Mouse (Mus musculus) frontal cortex, postnatal 36 days (tissue): Measurements from ENCODE around the gene Apoa2.

Experiments
- DNase-seq, 2 experiments: peaks; one replicate each; pipeline ENCODE4 v3.0.0; 2022; ENCODE audit warnings: low spot score in 2 of 2

The Apoa2 gene

DNA sequence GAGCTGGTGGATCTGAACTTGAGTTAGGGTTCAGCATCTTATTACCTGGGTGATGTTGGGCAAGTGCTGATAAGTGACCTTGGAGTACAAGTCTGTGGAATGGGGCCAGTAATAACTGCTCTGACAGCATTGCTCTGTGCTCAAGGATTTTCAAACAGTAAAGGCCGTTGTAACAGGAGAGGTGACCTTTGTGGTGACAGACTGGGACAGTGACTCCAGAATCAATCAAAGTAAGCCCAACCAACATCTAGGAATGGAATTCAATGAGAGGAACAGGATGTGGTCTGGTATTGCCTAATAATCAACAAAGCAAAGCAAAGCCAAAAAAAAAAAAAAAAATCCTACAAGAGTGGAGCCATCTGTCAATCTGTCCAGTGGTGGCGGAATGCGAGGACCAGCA, 35.5 kb downstream of the Apoa2 start:
- no peak for DNase-seq

DNA sequence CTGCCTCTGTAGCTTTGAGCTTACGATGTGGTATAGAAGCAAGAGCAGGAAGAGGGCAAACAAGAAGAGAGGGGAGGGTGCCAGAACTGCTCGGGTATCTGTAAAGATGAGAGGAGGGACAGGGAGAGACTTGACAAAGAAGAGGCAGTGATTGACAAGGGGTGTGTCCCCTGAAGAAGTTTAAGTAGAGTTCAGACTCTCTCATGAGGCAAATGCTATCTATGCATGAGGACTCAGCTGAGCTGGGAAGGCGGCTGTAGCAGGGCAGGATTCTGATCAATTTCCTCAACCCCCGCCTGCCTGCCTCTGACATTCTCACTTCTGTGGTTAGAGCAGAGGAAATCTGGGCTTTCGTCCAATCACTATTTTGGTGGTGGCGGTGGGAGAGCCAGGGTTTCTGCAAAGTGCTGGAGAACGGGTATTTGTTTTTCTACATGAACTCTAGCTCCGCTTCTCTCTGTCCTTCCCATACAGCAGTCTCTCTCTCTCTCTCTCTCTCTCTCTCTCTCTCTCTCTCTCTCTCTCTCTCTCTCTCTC, 37.8 kb downstream of the Apoa2 start:
- peak; percentile 85 to 92 for DNase-seq

- peak in 1 of 2 experiments; percentile 54 for DNase-seq
Measured at GRCm38 (mm10) chr1:171263185-171263611, 38.3 kb downstream of the Apoa2 start.

DNA sequence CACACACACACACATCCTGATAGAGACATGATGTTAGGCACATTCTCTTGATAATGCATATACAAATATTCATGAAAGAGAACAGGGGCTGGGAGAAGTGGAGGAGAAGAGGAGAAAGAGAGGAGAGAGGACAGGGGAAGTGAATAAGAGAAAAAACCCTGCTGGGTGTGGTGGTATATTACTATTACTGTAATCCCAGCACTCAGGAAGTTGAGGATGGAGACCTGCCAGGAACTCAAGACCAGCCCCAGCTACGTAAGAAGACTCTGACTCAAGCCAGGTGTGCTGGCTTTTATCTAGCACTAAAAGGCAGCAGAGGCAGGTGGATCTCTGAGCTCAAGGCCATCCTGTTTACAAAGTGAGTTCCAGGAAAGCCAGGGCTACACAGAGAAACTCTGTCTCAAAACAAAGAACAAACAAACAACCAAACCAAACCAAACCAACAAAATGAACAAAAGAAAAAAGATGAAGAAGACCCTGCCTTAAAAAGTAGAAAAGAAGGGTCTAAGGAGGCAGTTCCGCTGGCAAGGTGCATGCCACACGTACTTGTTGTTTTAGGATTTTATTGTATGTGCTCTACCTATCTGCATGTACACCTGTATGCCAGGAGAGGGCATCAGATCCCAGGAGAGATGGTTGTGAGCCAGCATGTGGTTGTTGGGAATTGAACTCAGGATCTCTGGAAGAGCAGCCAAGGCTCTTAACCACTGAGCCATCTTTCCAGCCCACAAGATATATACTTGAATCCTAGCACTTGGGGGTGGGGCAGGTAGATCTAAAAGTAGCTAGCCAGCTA, 39.0 kb downstream of the Apoa2 start:
- DNase-seq, result no peak

GRCm38 (mm10) chr1:171265971-171266744, 41.3 kb downstream of the Apoa2 start:
- peak in 1 of 2 experiments; percentile 71 for DNase-seq

- DNase-seq, result no peak
Measured at GRCm38 (mm10) chr1:171268341-171268740, 43.5 kb downstream of the Apoa2 start.

- peak; percentile 96 for DNase-seq
Measured at GRCm38 (mm10) chr1:171269848-171270572, 45.2 kb downstream of the Apoa2 start, which contains the start of gene B4galt3. B4galt3 (plus strand) TSS chr1:171270328.

GRCm38 (mm10) chr1:171270573-171270900, 45.7 kb downstream of the Apoa2 start:
- DNase-seq, result no peak

- no peak for DNase-seq
Measured at GRCm38 (mm10) chr1:171271196-171271595, 46.3 kb downstream of the Apoa2 start.

DNA sequence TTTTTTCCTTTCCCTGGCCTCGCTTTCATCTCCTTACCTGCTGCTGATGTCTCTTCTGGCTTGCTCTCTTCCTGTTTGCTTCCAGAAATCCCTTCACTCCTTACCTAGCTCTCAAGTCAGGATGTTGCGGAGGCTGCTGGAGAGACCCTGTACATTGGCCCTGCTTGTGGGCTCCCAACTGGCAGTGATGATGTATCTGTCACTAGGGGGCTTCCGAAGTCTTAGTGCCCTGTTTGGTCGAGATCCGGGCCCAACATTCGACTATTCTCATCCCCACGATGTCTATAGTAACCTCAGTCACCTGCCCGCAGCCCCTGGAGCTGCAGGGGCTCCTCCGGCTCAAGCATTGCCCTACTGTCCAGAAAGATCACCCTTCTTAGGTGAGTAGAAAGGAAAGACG, 46.8 kb downstream of the Apoa2 start:
- DNase-seq, result no peak

- DNase-seq, result no peak
Measured at GRCm38 (mm10) chr1:171272086-171272485, 47.2 kb downstream of the Apoa2 start.

GRCm38 (mm10) chr1:171274171-171274570, 49.3 kb downstream of the Apoa2 start:
- DNase-seq, result no peak

DNA sequence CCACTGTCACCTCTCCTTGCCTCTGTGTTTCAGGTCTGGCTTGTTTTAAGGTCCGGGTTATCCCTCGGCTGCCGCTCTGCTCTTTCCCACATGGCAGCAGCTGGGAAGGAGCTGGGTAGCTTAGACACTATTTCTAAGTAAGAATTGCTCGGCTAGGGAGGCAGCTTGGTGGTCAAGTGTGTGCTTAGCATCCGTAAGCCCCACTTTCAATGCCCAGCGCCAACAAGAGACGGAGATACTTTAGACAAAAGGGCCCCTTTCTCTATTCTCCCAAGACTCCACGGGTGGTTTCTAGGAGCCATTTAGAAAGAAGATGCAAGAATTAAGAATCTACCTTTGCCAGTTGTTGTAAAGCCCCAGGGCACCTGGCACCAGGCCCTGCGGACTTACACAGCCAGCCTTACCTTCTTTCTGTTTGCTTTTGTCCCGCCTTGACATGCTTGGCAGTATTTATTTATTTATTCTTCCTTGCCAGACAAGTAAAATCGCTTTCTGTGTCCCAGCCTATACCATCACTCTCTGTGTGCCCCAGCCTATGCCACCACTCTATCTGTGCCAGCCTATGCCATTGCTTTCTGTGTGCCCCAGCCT, 50.4 kb downstream of the Apoa2 start:
- no peak for DNase-seq
